Mouse (Mus musculus) spleen, adult 2 months (tissue): Measurements from ENCODE around the gene Pla2g2f.

Experiments used
- CTCF ChIP-seq: fragments of 200-500 bp; IDR thresholded peaks from 2 replicates; pipeline ENCODE4 v1.5.1; 2011; ENCODE audit warnings: mild to moderate bottlenecking, inconsistent platforms; ENCODE audit not compliant: insufficient read depth, insufficient read length, insufficient replicate concordance; ENCODE audit errors: extremely low read depth
- POLR2A ChIP-seq: fragments of 200-500 bp; IDR thresholded peaks from 2 replicates; pipeline ENCODE4 v1.6.1; 2011; ENCODE audit warnings: low read depth, low read length, inconsistent platforms

DNA sequence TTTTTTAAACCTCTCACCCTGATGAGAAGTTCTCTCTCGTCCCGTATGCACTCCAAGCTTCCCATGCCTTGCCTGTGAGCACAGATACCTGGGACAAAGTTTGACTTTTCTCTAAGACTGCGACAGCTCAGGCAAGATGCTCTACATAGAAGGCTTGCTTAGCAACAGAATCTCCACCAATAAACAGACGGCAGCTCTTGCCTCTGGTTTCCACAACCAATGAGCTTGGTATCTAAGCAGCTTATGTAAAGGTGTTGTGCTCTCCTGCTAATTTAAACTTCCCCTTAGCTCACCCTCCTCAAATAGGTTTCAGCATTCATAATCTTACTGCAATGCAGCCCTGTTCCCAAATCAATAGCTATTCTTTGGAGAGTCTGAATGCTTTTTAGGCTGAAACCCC lies 44.2 kb upstream of the Pla2g2f start:
- TF ChIP-seq CTCF (no peak), POLR2A (no peak)
